Mouse (Mus musculus): ENCODE results near the gene Ccr6. TPM values are rescaled to one million over a fixed set of nuclear protein-coding genes. Genes with fewer than 3 reads are reported as not detected.

Gene Ccr6
- polyA plus RNA-seq, 1 experiment from 2014 or later, result not detected

DNA sequence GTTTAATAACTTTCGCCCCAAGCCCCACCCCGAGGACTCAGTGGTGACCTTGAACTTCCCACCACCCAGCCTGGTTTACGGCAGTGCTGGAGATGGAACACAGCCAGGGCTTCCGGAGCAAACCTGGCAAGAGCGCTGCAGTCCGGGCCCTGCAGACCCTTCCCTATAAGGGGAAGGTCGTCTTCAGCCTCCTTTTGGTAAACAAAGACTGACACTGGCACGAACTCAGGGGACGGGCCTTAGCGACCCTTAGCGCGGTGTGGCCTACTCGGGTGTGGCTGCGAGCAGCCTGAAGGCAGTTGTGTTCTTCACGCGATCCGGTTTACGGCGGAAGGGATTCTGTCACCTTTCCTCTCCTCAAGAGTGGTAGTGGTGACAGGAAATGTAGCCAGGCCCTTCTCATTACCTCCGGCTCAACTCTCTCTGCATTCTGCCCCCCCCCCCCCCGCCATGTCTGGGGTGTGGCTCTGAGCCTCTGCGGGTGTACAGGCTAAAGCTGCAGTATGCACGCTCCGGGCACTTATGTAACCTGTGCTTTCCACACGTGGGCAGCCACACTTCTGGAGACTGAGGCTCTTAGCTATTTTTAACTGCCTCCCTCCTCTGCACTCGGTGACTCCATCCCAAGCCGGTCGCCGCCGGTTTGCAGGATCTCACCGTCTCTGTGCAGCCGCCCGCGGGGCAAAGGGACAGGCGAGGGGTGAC lies 47.1 kb downstream of the Ccr6 start, which contains the start of gene Mpc1:
Gene Mpc1 (plus strand): TSS at position 84 of the 705 bp plus-strand sequence.
- peaks cover 4% of the 10 kb centered on the region for H3K4me1 ChIP-seq (ENCODE audit: control insufficient read depth, insufficient read depth, low read length)
- H3K27me3 ChIP-seq (ENCODE audit: control insufficient read depth, insufficient read depth, low read length), result no peaks in the 10 kb centered on the region
- peak within 1 kb of the TSS; percentile 82 for H3K9ac ChIP-seq (ENCODE audit: low read depth, low read length)
- H3K36me3 ChIP-seq (ENCODE audit: control insufficient read depth, insufficient read depth, low read length), result no peaks in the 10 kb centered on the region
- H3K9me3 ChIP-seq (replicated peaks; ENCODE audit: control insufficient read depth, low read length), result no peaks in the 10 kb centered on the region
- 1% methylated on average over 34 of the region's 35 CpGs for WGBS (ENCODE audit: insufficient replicate concordance)
- peak; percentile 77 for ATAC-seq (replicated peaks; ENCODE audit: insufficient number of reproducible peaks, low FRiP score, low TSS enrichment)
- peak within 1 kb of the TSS; percentile 75 for H3K4me3 ChIP-seq (ENCODE audit: low read depth, low read length)
- H3K4me2 ChIP-seq, result peak within 1 kb of the TSS; percentile 98
- H3K27ac ChIP-seq (ENCODE audit: low read depth, low read length), result peak within 1 kb of the TSS; percentile 99

- H3K27ac ChIP-seq (ENCODE audit: low read depth, low read length), result peak overlapping the region; percentile 99
- ATAC-seq (replicated peaks; ENCODE audit: insufficient number of reproducible peaks, low FRiP score, low TSS enrichment), result peak; percentile 98
- H3K4me3 ChIP-seq (ENCODE audit: low read depth, low read length), result peak overlapping the region; percentile 75
- H3K9ac ChIP-seq (ENCODE audit: low read depth, low read length), result peak overlapping the region; percentile 82
- peaks cover 4% of the 10 kb centered on the region for H3K4me1 ChIP-seq (ENCODE audit: control insufficient read depth, insufficient read depth, low read length)
- no peaks in the 10 kb centered on the region for H3K9me3 ChIP-seq (replicated peaks; ENCODE audit: control insufficient read depth, low read length)
- peak overlapping the region; percentile 98 for H3K4me2 ChIP-seq
- no peaks in the 10 kb centered on the region for H3K27me3 ChIP-seq (ENCODE audit: control insufficient read depth, insufficient read depth, low read length)
- WGBS (ENCODE audit: insufficient replicate concordance), result under 1% methylated on average over 77 of the region's 77 CpGs
- H3K36me3 ChIP-seq (ENCODE audit: control insufficient read depth, insufficient read depth, low read length), result no peaks in the 10 kb centered on the region
Observed at GRCm38 (mm10) chr17:8283526-8284253, 47.8 kb downstream of the Ccr6 start.

DNA sequence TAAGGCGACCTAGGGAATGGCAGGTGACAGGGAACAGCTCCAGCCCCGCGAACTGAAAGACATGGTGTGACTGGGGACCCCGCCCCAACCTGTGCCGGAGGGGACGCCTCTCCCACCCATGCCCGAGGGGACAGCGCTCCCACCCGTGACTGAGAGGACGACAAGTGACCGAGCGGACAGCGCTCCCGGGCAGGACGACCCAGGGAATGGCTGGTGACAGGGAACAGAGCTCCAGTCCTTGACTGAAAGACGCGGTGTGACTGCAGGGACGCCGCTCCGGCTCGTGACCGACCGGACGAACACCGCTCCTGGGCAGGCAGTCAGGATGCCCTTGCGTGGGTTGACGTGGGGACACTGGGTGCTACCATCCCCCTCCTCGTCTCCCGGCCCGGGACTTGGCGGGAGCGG lies 48.4 kb downstream of the Ccr6 start:
- Histone ChIP-seq H3K27ac (ENCODE audit: low read depth, low read length) (peak overlapping the region; percentile 99), H3K36me3 (ENCODE audit: control insufficient read depth, insufficient read depth, low read length) (no peaks in the 10 kb centered on the region), H3K4me1 (ENCODE audit: control insufficient read depth, insufficient read depth, low read length) (peaks cover 4% of the 10 kb centered on the region), H3K27me3 (ENCODE audit: control insufficient read depth, insufficient read depth, low read length) (no peaks in the 10 kb centered on the region), H3K4me2 (peak overlapping the region; percentile 98), H3K4me3 (ENCODE audit: low read depth, low read length) (peak overlapping the region; percentile 75), H3K9me3 (replicated peaks; ENCODE audit: control insufficient read depth, low read length) (no peaks in the 10 kb centered on the region), H3K9ac (ENCODE audit: low read depth, low read length) (peak overlapping the region; percentile 82)
- WGBS (ENCODE audit: insufficient replicate concordance), result under 1% methylated on average over 32 of the region's 32 CpGs
- ATAC-seq (replicated peaks; ENCODE audit: insufficient number of reproducible peaks, low FRiP score, low TSS enrichment), result peak; percentile 20

DNA sequence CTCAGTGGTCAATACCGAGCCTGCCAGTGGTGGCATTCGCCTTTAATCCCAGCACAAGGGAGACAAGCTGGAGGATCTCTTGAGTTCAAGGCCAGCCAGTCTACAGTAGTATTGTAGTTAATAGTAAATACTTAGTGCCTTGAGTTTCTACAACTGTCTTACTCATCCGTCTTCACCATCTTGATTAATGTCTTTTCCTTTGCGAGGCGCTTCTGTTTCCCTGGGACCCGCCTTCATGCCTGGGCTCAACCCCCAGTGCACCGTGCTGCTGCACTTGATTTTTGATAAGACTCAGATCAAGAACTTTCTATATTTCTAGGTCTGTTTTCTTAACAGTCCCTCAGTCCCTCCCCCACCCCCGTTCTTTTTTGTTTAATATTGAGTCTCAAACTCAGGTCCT lies 49.2 kb downstream of the Ccr6 start:
- Histone ChIP-seq H3K27ac (ENCODE audit: low read depth, low read length) (no peak overlapping the region), H3K4me3 (ENCODE audit: low read depth, low read length) (peak overlapping the region; percentile 75), H3K36me3 (ENCODE audit: control insufficient read depth, insufficient read depth, low read length) (no peaks in the 10 kb centered on the region), H3K4me1 (ENCODE audit: control insufficient read depth, insufficient read depth, low read length) (peaks cover 4% of the 10 kb centered on the region), H3K27me3 (ENCODE audit: control insufficient read depth, insufficient read depth, low read length) (no peaks in the 10 kb centered on the region), H3K9me3 (replicated peaks; ENCODE audit: control insufficient read depth, low read length) (no peaks in the 10 kb centered on the region), H3K9ac (ENCODE audit: low read depth, low read length) (peak overlapping the region; percentile 82), H3K4me2 (peak overlapping the region; percentile 98)
- WGBS (ENCODE audit: insufficient replicate concordance), result 34% methylated on average over 8 of the region's 8 CpGs
- ATAC-seq (replicated peaks; ENCODE audit: insufficient number of reproducible peaks, low FRiP score, low TSS enrichment), result no peak

- Histone ChIP-seq H3K4me3 (ENCODE audit: low read depth, low read length) (no peak overlapping the region), H3K27me3 (ENCODE audit: control insufficient read depth, insufficient read depth, low read length) (no peaks in the 10 kb centered on the region), H3K4me1 (ENCODE audit: control insufficient read depth, insufficient read depth, low read length) (peaks cover 4% of the 10 kb centered on the region), H3K36me3 (ENCODE audit: control insufficient read depth, insufficient read depth, low read length) (no peaks in the 10 kb centered on the region), H3K27ac (ENCODE audit: low read depth, low read length) (no peak overlapping the region), H3K4me2 (no peak overlapping the region), H3K9ac (ENCODE audit: low read depth, low read length) (no peak overlapping the region), H3K9me3 (replicated peaks; ENCODE audit: control insufficient read depth, low read length) (no peaks in the 10 kb centered on the region)
- WGBS (ENCODE audit: insufficient replicate concordance), result 92% methylated on average over 4 of the region's 4 CpGs
- ATAC-seq (replicated peaks; ENCODE audit: insufficient number of reproducible peaks, low FRiP score, low TSS enrichment), result no peak
Observed at GRCm38 (mm10) chr17:8286987-8287386, 51.1 kb downstream of the Ccr6 start.

DNA sequence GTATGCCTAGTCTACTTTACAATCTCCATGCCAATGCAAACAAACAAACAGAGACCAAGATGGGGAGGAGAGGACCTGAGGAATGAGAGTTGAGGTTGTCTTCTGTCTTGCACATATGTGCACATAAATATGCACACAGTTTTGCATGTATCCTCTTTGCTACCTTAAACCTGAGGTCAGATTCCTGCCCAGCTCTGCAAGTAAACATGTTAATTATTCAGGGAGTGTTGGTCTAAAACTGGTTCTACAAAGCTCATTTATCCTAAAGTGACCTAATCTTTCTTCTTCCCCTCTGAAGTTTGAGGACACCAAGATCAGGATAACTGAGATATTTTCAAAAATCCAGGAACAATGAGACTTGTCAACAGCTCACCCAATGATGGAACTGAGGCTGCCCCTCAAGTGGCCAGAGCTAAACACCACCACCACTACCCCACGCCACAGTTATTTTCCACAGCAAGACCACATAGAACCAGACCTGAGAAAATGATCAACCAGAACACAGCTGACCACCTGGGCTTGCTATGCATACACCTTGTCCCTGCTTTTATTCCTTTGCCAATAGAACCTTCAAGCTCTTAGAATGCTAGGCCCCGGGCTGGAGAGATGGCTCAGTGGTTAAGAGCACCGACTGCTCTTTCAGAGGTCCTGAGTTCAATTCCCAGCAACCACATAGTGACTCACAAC lies 54.3 kb downstream of the Ccr6 start:
- WGBS (ENCODE audit: insufficient replicate concordance), result 88% methylated on average over 3 of the region's 3 CpGs
- ATAC-seq (replicated peaks; ENCODE audit: insufficient number of reproducible peaks, low FRiP score, low TSS enrichment), result no peak
- Histone ChIP-seq H3K4me1 (ENCODE audit: control insufficient read depth, insufficient read depth, low read length) (peaks cover under 1% of the 10 kb centered on the region), H3K9ac (ENCODE audit: low read depth, low read length) (no peak overlapping the region), H3K36me3 (ENCODE audit: control insufficient read depth, insufficient read depth, low read length) (no peaks in the 10 kb centered on the region), H3K4me3 (ENCODE audit: low read depth, low read length) (no peak overlapping the region), H3K4me2 (no peak overlapping the region), H3K27me3 (ENCODE audit: control insufficient read depth, insufficient read depth, low read length) (no peaks in the 10 kb centered on the region), H3K27ac (ENCODE audit: low read depth, low read length) (no peak overlapping the region), H3K9me3 (replicated peaks; ENCODE audit: control insufficient read depth, low read length) (no peaks in the 10 kb centered on the region)

DNA sequence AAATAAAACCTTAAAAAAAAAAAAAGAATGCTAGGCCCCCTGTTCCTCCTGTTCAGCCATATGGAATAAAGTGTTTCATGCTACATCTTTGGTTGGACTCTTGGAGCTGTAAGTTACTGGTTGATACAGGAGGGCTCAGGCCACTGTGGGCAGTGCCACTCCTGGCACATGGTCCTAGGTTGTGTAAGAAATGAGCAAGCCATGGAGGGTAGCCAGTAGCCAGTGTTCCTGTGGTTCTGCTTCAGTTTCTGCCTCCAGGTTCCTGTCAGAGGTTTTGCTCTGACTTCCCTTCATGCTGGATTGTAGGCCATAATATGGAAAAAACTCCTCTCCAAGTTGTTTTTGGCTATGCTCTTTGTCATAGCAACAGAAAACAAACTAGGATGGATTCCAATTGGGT lies 54.9 kb downstream of the Ccr6 start:
- Histone ChIP-seq H3K9me3 (replicated peaks; ENCODE audit: control insufficient read depth, low read length) (no peaks in the 10 kb centered on the region), H3K36me3 (ENCODE audit: control insufficient read depth, insufficient read depth, low read length) (no peaks in the 10 kb centered on the region), H3K4me2 (no peak overlapping the region), H3K27ac (ENCODE audit: low read depth, low read length) (no peak overlapping the region), H3K27me3 (ENCODE audit: control insufficient read depth, insufficient read depth, low read length) (no peaks in the 10 kb centered on the region), H3K4me3 (ENCODE audit: low read depth, low read length) (no peak overlapping the region), H3K4me1 (ENCODE audit: control insufficient read depth, insufficient read depth, low read length) (no peaks in the 10 kb centered on the region), H3K9ac (ENCODE audit: low read depth, low read length) (no peak overlapping the region)
- ATAC-seq (replicated peaks; ENCODE audit: insufficient number of reproducible peaks, low FRiP score, low TSS enrichment), result no peak

- Histone ChIP-seq H3K9ac (ENCODE audit: low read depth, low read length) (no peak overlapping the region), H3K36me3 (ENCODE audit: control insufficient read depth, insufficient read depth, low read length) (no peaks in the 10 kb centered on the region; the same call in 1 of the 2 replicates), H3K4me2 (no peak overlapping the region), H3K27me3 (ENCODE audit: control insufficient read depth, insufficient read depth, low read length) (no peaks in the 10 kb centered on the region), H3K27ac (ENCODE audit: low read depth, low read length) (no peak overlapping the region), H3K4me3 (ENCODE audit: low read depth, low read length) (no peak overlapping the region), H3K4me1 (ENCODE audit: control insufficient read depth, insufficient read depth, low read length) (no peaks in the 10 kb centered on the region), H3K9me3 (replicated peaks; ENCODE audit: control insufficient read depth, low read length) (no peaks in the 10 kb centered on the region)
- no peak for ATAC-seq (replicated peaks; ENCODE audit: insufficient number of reproducible peaks, low FRiP score, low TSS enrichment)
Observed at GRCm38 (mm10) chr17:8295825-8296224, 60.0 kb downstream of the Ccr6 start.
